Mouse (Mus musculus) heart, embryonic 11.5 days (tissue): ENCODE measurements around the gene Ghr. TPM values are rescaled to one million over a fixed set of nuclear protein-coding genes. Genes with fewer than 3 reads are reported as not detected.
A peak's percentile ranks its signal among the peaks of the same experiment; 100 is the strongest.

ENCODE experiments used
- ATAC-seq: fragments of 200-750 bp; cut with Nextera tagmentation; replicated peaks from 2 replicates; pipeline ENCODE4 v1.8.0; 2017; ENCODE audit warnings: moderate library complexity; ENCODE audit not compliant: insufficient number of reproducible peaks, low FRiP score, low TSS enrichment
- H3K27ac ChIP-seq: fragments of 300-500 bp; sonication (generic); 2 replicates; pipeline ENCODE4 v1.5.1; 2014; ENCODE audit warnings: mild to moderate bottlenecking, low read depth, low read length
- H3K27me3 ChIP-seq: fragments of 300-500 bp; sonication (generic); 2 replicates; pipeline ENCODE4 v1.6.1; 2014; ENCODE audit warnings: mild to moderate bottlenecking, low read length, mixed read lengths; ENCODE audit not compliant: control insufficient read depth, insufficient read depth
- H3K36me3 ChIP-seq: fragments of 300-500 bp; sonication (generic); 2 replicates; pipeline ENCODE4 v1.6.1; 2014; ENCODE audit warnings: mild to moderate bottlenecking, low read length, moderate library complexity, mixed read lengths; ENCODE audit not compliant: control insufficient read depth, insufficient read depth
- H3K4me1 ChIP-seq: fragments of 300-500 bp; sonication (generic); 2 replicates; pipeline ENCODE4 v1.6.1; 2014; ENCODE audit warnings: low read length; ENCODE audit not compliant: control insufficient read depth, insufficient read depth
- H3K4me2 ChIP-seq: fragments of 300-500 bp; sonication (generic); 2 replicates; pipeline ENCODE4 v1.6.1; 2014; ENCODE audit warnings: mild to moderate bottlenecking, moderate library complexity
- H3K4me3 ChIP-seq: fragments of 300-500 bp; sonication (generic); 2 replicates; pipeline ENCODE4 v1.5.1; 2014; ENCODE audit warnings: low read depth, low read length
- H3K9ac ChIP-seq: fragments of 300-500 bp; sonication (generic); 2 replicates; pipeline ENCODE4 v1.6.1; 2014; ENCODE audit warnings: mild to moderate bottlenecking, low read depth, low read length, moderate library complexity
- H3K9me3 ChIP-seq: fragments of 300-500 bp; sonication (generic); replicated peaks from 2 replicates; pipeline ENCODE4 v1.6.1; 2016; ENCODE audit warnings: low read length; ENCODE audit not compliant: control insufficient read depth
- WGBS: fragments of 180-500 bp; shearing (Covaris S2); extraction: QIAGEN DNeasy Blood & Tissue Kit; methylation state at CpG from one replicate; pipeline ENCODE4 v1.1.7; 2014; ENCODE audit not compliant: insufficient replicate concordance; 5-methylcytosine and 5-hydroxymethylcytosine counted together
- polyA plus RNA-seq: library from polyadenylated mRNA; unstranded; fragments of >200 nt; fragmentation: Nextera tagmentation; extraction: Ambion mirVana; gene quantifications from 2 replicates; pipeline ENCODE4 v1.2.1, GENCODE M21; 2014

Gene Ghr
- polyA plus RNA-seq, 1 experiment from 2014 or later = 53.8 TPM

DNA sequence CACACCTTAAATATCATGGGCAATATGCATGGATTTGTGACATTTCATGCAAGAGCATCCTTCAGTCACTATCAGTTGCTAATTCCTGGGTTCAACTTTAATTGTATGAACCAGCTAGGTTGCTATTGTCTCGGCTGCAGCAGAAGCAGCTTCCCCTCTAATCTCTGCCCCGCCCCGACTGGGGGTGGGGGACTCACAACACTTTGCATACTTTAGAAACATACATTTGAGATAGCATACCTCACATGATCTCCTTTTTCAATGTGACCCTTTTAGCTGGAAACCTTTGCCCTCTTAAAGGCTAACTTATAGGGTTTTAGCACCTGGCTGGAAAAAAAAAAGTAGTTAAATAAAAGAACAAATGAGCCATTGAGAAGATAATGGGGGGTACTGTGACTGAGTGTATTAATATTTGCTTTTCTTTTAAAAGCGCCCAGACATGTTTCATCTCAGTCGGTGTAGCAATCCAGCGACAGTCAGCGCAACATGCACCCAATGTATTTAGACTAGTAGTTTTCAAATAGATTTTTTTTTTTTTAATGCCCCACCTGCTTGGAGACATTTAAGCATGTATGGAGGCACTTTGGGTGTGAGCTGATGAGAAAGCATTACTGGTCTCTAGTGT, 137.9 kb downstream of the Ghr start:
- H3K4me1 ChIP-seq = peaks cover 5% of the 10 kb centered on the region
- no peak for ATAC-seq
- no peaks in the 10 kb centered on the region for H3K9me3 ChIP-seq
- H3K27me3 ChIP-seq = no peaks in the 10 kb centered on the region
- WGBS = 68% methylated on average over 7 of the region's 7 CpGs
- no peak overlapping the region for H3K4me3 ChIP-seq
- H3K36me3 ChIP-seq = no peaks in the 10 kb centered on the region
- H3K27ac ChIP-seq = no peak overlapping the region
- no peak overlapping the region for H3K4me2 ChIP-seq
- H3K9ac ChIP-seq = no peak overlapping the region

DNA sequence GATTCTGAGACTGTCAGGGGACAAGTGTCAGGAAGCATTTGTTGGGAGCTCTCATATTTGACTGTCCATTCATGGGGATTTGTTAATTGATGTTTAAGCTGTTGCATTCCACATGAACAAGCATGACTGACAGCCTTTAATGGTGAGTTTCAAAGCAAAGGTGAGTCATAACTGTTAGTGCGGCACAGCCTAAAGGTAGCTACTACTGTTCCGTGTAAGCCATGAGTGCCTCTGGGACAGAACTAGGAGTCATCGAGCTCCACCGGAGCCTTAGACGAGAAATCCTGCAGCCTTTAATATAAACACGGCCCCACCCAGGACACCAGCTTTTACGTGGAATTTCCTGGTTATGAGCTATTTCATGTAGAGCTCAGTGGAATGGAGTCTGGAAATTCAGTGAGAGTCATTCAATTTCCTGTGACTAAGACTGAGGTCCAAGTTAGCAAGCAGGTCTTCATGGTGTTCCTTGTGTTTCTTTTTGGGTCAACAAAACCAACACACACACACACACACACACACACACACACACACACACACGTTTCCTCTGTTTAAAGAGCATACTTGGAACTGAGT, 138.8 kb downstream of the Ghr start:
- peaks cover 5% of the 10 kb centered on the region for H3K4me1 ChIP-seq
- H3K4me2 ChIP-seq = no peak overlapping the region
- ATAC-seq = no peak
- H3K36me3 ChIP-seq = no peaks in the 10 kb centered on the region
- H3K4me3 ChIP-seq = no peak overlapping the region
- H3K9me3 ChIP-seq = no peaks in the 10 kb centered on the region
- WGBS = 78% methylated on average over 8 of the region's 8 CpGs
- no peaks in the 10 kb centered on the region for H3K27me3 ChIP-seq
- H3K9ac ChIP-seq = no peak overlapping the region
- H3K27ac ChIP-seq = no peak overlapping the region

DNA sequence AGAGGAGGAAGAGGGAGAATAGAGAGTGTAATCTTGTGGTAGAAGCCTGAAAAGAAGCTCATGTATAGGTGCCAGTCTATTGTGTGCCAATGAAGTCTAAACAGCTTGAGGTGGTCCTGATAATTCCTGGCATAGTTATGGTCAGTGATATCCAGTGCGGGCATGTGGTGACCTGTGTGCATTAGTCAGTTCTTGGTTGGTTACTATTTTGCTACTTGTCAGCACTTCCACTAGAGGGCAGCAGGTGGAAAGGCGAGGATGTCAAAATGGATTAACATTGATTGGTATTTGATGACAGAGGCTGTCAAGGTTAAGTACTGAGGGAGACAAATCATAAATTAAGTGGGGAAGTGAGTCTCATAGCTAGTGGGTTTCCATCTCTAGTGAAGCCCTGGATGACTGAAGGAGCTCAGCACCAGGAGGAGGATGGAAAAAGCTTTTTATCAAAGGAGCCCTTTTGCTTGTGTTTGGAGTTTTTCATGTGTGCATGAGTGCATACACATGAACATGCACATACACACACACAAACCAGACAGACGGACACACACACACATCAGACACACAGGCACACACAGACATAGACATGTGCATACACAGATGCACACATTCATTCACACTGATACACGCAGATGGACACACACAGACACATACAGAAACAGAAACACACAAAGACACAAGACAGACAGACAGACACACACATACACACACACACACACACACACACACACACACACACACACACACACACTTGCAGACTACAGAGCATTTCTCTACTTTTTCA, 141.6 kb downstream of the Ghr start:
- H3K4me1 ChIP-seq = peaks cover 9% of the 10 kb centered on the region

DNA sequence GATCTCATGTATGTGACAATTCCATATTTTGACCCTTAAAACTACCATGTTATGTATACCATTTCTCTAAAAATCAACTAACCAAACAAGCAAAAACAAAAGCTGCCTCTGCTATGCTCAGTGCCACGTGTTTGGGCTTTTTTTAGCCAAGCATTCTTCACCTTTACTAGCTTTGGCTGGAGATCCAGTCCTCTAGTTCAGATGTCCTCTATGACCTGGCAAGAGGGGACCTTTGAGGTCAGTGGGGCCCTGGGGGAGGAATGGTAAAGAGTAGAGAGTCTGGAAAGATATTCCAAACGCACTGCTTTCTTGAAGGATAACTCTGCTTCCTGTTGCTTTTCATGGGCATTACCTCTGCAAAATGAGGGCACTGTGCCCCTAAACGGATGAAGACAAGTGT, 145.9 kb downstream of the Ghr start:
- Histone ChIP-seq H3K36me3 (no peaks in the 10 kb centered on the region), H3K9ac (no peak overlapping the region), H3K4me2 (no peak overlapping the region), H3K27ac (no peak overlapping the region; the same call in 1 of the 2 replicates), H3K9me3 (no peaks in the 10 kb centered on the region), H3K4me3 (no peak overlapping the region), H3K4me1 (peaks cover 31% of the 10 kb centered on the region), H3K27me3 (no peaks in the 10 kb centered on the region)
- ATAC-seq = no peak
- WGBS = 39% methylated on average over 3 of the region's 3 CpGs

More for the DNA sequence above, 141.6 kb downstream of the Ghr start:
- WGBS = 53% methylated on average over 4 of the region's 4 CpGs
- no peak overlapping the region for H3K4me3 ChIP-seq
- H3K9me3 ChIP-seq = no peaks in the 10 kb centered on the region
- no peak overlapping the region for H3K4me2 ChIP-seq
- H3K36me3 ChIP-seq = no peaks in the 10 kb centered on the region
- no peak overlapping the region for H3K9ac ChIP-seq
- H3K27me3 ChIP-seq = no peaks in the 10 kb centered on the region
- H3K27ac ChIP-seq = no peak overlapping the region
- ATAC-seq = no peak

DNA sequence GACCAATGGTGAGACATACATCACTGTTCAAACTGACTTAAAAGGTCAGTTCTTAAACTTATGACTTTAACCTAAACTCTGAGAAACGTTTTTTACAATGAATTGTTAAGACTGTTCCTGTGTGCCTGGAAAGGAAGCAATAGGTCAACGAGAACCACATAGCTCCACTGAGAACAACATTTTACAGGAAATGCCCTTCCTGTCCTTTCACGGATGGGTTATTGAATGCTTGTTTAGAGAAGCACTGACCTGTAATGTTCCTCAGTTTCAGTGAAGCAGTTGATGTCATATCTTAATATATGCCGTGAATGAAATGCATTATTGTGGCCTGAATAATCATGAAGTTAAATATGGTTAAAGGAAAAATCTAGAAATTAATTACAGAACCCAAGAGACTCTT, 147.7 kb downstream of the Ghr start:
- H3K4me1 ChIP-seq = peaks cover 36% of the 10 kb centered on the region
- H3K9ac ChIP-seq = no peak overlapping the region
- no peak for ATAC-seq
- H3K27ac ChIP-seq = no peak overlapping the region
- no peaks in the 10 kb centered on the region for H3K36me3 ChIP-seq
- no peaks in the 10 kb centered on the region for H3K27me3 ChIP-seq
- no peaks in the 10 kb centered on the region for H3K9me3 ChIP-seq
- no peak overlapping the region for H3K4me3 ChIP-seq
- H3K4me2 ChIP-seq = no peak overlapping the region
- WGBS = 44% methylated on average over 4 of the region's 4 CpGs

DNA sequence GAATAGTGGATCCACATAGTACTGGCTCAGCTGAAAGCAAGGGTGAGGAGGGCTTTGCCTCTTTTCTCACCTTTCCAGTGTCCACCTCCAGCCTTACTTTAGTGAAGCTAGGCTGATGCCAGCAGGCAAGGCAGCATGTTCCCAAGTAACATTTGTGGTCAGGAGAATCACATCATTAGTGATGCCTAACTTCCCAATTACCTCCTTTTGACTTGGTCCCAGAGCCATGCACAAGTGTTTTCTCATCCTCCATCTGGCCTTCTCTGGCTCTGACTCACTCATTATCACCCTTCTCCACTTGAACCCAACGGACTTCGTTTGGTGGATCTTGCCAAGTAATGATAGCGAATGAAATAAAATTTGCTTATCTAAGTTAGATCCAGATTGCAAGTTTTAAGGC, 148.8 kb downstream of the Ghr start:
- H3K9me3 ChIP-seq = no peaks in the 10 kb centered on the region
- no peak overlapping the region for H3K4me2 ChIP-seq
- no peak overlapping the region for H3K27ac ChIP-seq
- no peaks in the 10 kb centered on the region for H3K36me3 ChIP-seq
- H3K27me3 ChIP-seq = no peaks in the 10 kb centered on the region
- H3K9ac ChIP-seq = no peak overlapping the region
- peaks cover 36% of the 10 kb centered on the region for H3K4me1 ChIP-seq
- WGBS = 44% methylated on average over 3 of the region's 3 CpGs
- no peak overlapping the region for H3K4me3 ChIP-seq
- ATAC-seq = no peak

DNA sequence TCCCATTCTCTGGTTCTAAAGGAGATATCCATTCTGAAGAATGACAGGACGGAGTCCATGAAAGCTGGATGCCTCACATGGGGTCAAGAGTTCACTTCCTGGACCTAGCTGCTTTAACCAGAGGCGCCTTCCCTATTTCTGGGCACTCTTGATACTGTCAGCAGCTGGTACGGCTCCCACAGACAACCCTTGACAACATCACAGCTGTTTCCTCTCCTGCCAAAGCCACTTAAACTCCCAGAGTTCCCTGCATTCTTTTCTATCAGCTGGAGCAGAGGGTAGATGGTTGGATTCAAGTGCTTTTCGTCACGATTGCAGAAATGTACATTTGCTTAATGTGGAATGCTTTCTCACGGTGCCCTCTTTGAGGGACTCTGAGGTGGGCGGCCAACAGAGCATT, 150.0 kb downstream of the Ghr start:
- H3K4me1 ChIP-seq = peaks cover 40% of the 10 kb centered on the region
- H3K27ac ChIP-seq = peak overlapping the region; percentile 67

DNA sequence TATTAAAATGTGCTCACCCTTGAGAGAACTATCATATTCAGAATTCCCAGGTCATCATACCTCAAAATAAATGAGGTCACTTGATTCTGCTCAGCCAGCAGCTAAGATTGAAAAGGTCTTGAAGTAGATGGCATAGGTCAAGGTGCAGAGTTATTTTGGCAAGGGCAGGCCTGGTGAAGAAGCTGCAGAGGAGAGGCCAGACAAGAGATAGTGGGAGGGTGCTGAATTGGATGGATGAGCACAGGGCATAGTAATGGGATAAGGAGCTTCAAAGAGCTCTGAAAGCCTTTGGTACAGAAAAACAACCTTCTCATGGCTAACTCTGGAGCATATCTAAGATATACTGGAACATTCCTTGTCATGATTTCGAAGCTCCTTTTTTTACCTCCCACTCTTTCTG, 150.5 kb downstream of the Ghr start:
- 45% methylated on average over 1 of the region's 1 CpGs for WGBS
- no peak overlapping the region for H3K9ac ChIP-seq
- H3K4me3 ChIP-seq = no peak overlapping the region
- no peaks in the 10 kb centered on the region for H3K36me3 ChIP-seq
- H3K27me3 ChIP-seq = no peaks in the 10 kb centered on the region
- H3K27ac ChIP-seq = peak overlapping the region; percentile 68
- peaks cover 42% of the 10 kb centered on the region for H3K4me1 ChIP-seq
- H3K4me2 ChIP-seq = no peak overlapping the region; the same call in 1 of the 2 replicates
- H3K9me3 ChIP-seq = no peaks in the 10 kb centered on the region
- ATAC-seq = no peak

More for the DNA sequence above, 150.0 kb downstream of the Ghr start:
- H3K4me2 ChIP-seq = peak overlapping the region; percentile 38
- no peaks in the 10 kb centered on the region for H3K36me3 ChIP-seq
- H3K9me3 ChIP-seq = no peaks in the 10 kb centered on the region
- no peak overlapping the region for H3K4me3 ChIP-seq
- peak; percentile 86 for ATAC-seq
- no peak overlapping the region for H3K9ac ChIP-seq
- 7% methylated on average over 7 of the region's 7 CpGs for WGBS
- no peaks in the 10 kb centered on the region for H3K27me3 ChIP-seq
